Mouse (Mus musculus): ENCODE measurements around the gene Slc43a1. TPM values are rescaled to one million over a fixed set of nuclear protein-coding genes. Genes with fewer than 3 reads are reported as not detected.
"Not testable (repeated sequence)": the region's sequence is repeated elsewhere in the genome, so short reads cannot be mapped to it uniquely, and the experiment has no call there.

The Slc43a1 gene
- total RNA-seq, 1 experiment from 2014 or later: 9.3 TPM

DNA sequence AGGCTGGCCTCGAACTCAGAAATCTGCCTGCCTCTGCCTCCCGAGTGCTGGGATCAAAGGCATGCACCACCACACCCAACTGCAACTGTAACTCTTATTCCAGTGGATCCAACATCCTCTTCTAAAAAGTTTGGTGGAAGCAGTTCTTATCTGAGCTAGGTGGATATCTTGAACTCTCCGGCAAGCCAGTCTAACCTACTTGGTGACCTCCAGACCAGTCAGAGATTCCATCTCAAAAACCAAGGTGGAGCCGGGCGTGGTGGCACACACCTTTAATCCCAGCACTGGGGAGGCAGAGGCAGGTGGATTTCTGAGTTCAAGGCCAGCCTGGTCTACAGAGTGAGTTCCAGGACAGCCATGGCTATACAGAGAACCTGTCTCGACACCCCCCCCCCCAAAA is 58.0 kb downstream of the Slc43a1 start:
- DNase-seq: not testable (repeated sequence)

DNA sequence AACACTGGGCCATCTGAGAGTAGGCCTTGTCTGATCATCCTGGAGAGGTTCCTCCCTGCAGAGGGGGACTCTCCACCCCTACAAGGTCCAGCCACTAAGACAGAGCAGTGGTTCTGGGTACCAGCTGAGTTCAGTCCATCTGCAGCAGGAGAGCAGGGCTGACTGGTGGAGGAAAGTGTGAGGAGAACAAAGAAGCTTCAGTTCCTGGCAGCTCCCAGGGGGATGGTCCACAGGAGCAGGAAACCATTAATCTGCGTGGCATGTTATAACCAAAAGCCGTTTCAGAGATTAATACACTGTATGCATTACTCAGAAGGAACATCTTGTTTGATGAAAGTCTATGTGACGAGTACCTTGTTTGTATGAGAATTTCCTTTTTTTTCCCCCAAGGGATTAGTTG is 74.1 kb downstream of the Slc43a1 start:
- no peak for DNase-seq

Other genes with a start within 250 kb of the Slc43a1 start
- gene Ctnnd1, start 188.1 kb upstream of the Slc43a1 start, total RNA-seq (2021): 133 and 134 TPM in 2 replicates
- gene Btbd18, start 179.8 kb upstream of the Slc43a1 start, total RNA-seq (2021): not detected in 2 replicates
- 44.8 and 47.8 TPM in 2 replicates for gene Selenoh, start 168.1 kb upstream of the Slc43a1 start, total RNA-seq (2021)
- not detected in 2 replicates for gene Gm28635, start 160.8 kb upstream of the Slc43a1 start, total RNA-seq (2021)
- gene Med19, start 160.4 kb upstream of the Slc43a1 start, total RNA-seq (2021): 20.9 and 21.4 TPM in 2 replicates
- 102 and 103 TPM in 2 replicates for gene Tmx2, start 159.7 kb upstream of the Slc43a1 start, total RNA-seq (2021)
- 52.8 and 58.1 TPM in 2 replicates for gene Zdhhc5, start 123.7 kb upstream of the Slc43a1 start, total RNA-seq (2021)
- gene Clp1, start 111.5 kb upstream of the Slc43a1 start, total RNA-seq (2021): 14.5 and 15.7 TPM in 2 replicates
- gene Ypel4, start 104.8 kb upstream of the Slc43a1 start, total RNA-seq (2021): 6.5 and 8.6 TPM in 2 replicates
- 5.2 and 5.3 TPM in 2 replicates for gene Gm19426, start 95.2 kb upstream of the Slc43a1 start, total RNA-seq (2021)
- 73.1 and 93.2 TPM in 2 replicates for gene Serping1, start 63.4 kb upstream of the Slc43a1 start, total RNA-seq (2021)
- gene Ube2l6, start 40.0 kb upstream of the Slc43a1 start, total RNA-seq (2021): 45.6 and 48.7 TPM in 2 replicates
- gene Smtnl1, start 16.2 kb upstream of the Slc43a1 start, total RNA-seq (2021): not detected in 2 replicates
- gene Timm10, start 11.9 kb upstream of the Slc43a1 start, total RNA-seq (2021): 54.2 and 73.7 TPM in 2 replicates
- 1.6 and 2.6 TPM in 2 replicates for gene Rtn4rl2, start 47.9 kb downstream of the Slc43a1 start, total RNA-seq (2021)
- gene Slc43a3, start 97.7 kb downstream of the Slc43a1 start, total RNA-seq (2021): 62.5 and 91.7 TPM in 2 replicates
- gene Prg2, start 141.6 kb downstream of the Slc43a1 start, total RNA-seq (2021): 6.3 TPM in 1 of 2 replicates, not detected in the other
- not detected in 2 replicates for gene Prg3, start 149.4 kb downstream of the Slc43a1 start, total RNA-seq (2021)
- gene Ssrp1, start 198.4 kb downstream of the Slc43a1 start, total RNA-seq (2021): 115 and 123 TPM in 2 replicates
- 0.59 and 0.60 TPM in 2 replicates for gene P2rx3, start 198.6 kb downstream of the Slc43a1 start, total RNA-seq (2021)
- gene Tnks1bp1, start 209.2 kb downstream of the Slc43a1 start, total RNA-seq (2021): 111 and 120 TPM in 2 replicates